Mouse (Mus musculus) liver, embryonic 14.5 days (tissue): Measurements from ENCODE around the gene Ngef.

Experiments
- CTCF ChIP-seq: IDR thresholded peaks from 2 replicates; pipeline ENCODE4 v1.5.1; 2016; ENCODE audit warnings: antibody characterized with exemption, low read depth, control low read depth
- EP300 ChIP-seq: IDR thresholded peaks from 2 replicates; pipeline ENCODE4 v1.6.1; 2016; ENCODE audit warnings: antibody characterized with exemption, low read depth

GRCm38 (mm10) chr1:87578965-87579364, 5.3 kb upstream of the Ngef start:
- no peak for TF ChIP-seq CTCF
- TF ChIP-seq EP300: no peak
